Mouse (Mus musculus): ENCODE results near the gene 4932411N23Rik. TPM values are rescaled to one million over a fixed set of nuclear protein-coding genes. Genes with fewer than 3 reads are reported as not detected.
"Not testable (repeated sequence)": the region's sequence is repeated elsewhere in the genome, so short reads cannot be mapped to it uniquely, and the experiment has no call there.

Gene 4932411N23Rik
- not detected in 2 replicates for polyA plus RNA-seq (2014; fragmentation: Nextera tagmentation; extraction: Ambion mirVana)

GRCm38 (mm10) chrX:126815768-126816167 lies at the start of gene 4932411N23Rik:
4932411N23Rik (minus strand) TSS chrX:126815868.
- Histone ChIP-seq H3K4me3 (ENCODE audit: low read depth, low read length) (no peak within 1 kb of the TSS), H3K4me2 (no peak within 1 kb of the TSS), H3K9me3 (replicated peaks; ENCODE audit: control insufficient read depth, low read length) (no peaks in the 10 kb centered on the region), H3K27ac (ENCODE audit: low read depth, low read length) (no peak within 1 kb of the TSS), H3K27me3 (ENCODE audit: control insufficient read depth, insufficient read depth, low read length) (no peaks in the 10 kb centered on the region), H3K9ac (ENCODE audit: low read depth, low read length) (no peak within 1 kb of the TSS), H3K4me1 (ENCODE audit: control insufficient read depth, insufficient read depth, low read length) (no peaks in the 10 kb centered on the region), H3K36me3 (ENCODE audit: control insufficient read depth, insufficient read depth, low read length) (no peaks in the 10 kb centered on the region)
- ATAC-seq (replicated peaks; ENCODE audit: insufficient number of reproducible peaks, low FRiP score, low TSS enrichment): no peak

DNA sequence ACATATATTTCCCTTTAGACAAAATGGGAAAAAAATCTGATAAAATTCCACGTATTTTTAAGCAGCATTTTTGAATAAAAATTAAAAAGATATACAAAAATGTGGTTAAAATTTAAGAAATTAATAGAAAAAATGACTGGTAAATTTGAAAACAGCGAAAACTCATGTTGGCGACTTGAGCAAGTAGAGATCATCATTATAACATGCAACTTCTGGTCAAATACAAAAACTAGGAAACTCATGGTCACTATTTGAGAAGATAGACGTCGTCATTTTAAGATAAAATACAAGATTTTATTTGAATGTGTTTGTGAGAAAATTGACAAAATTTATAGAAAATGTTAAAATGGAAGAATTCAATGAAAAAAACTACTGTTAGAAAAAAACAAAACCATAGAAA lies 35.8 kb downstream of the 4932411N23Rik start:
- H3K27me3 ChIP-seq (ENCODE audit: control insufficient read depth, insufficient read depth, low read length): no peaks in the 10 kb centered on the region
- no peak overlapping the region for H3K4me3 ChIP-seq (ENCODE audit: low read depth, low read length)
- no peaks in the 10 kb centered on the region for H3K9me3 ChIP-seq (replicated peaks; ENCODE audit: control insufficient read depth, low read length)
- H3K27ac ChIP-seq (ENCODE audit: low read depth, low read length): no peak overlapping the region
- WGBS (ENCODE audit: insufficient replicate concordance): 78% methylated on average over 5 of the region's 5 CpGs
- H3K4me2 ChIP-seq: no peak overlapping the region
- ATAC-seq (replicated peaks; ENCODE audit: insufficient number of reproducible peaks, low FRiP score, low TSS enrichment): no peak
- no peaks in the 10 kb centered on the region for H3K36me3 ChIP-seq (ENCODE audit: control insufficient read depth, insufficient read depth, low read length)
- no peak overlapping the region for H3K9ac ChIP-seq (ENCODE audit: low read depth, low read length)
- H3K4me1 ChIP-seq (ENCODE audit: control insufficient read depth, insufficient read depth, low read length): no peaks in the 10 kb centered on the region

- not testable (repeated sequence) for ATAC-seq (replicated peaks; ENCODE audit: insufficient number of reproducible peaks, low FRiP score, low TSS enrichment); H3K4me2 ChIP-seq; H3K4me1 ChIP-seq (ENCODE audit: control insufficient read depth, insufficient read depth, low read length); H3K4me3 ChIP-seq (ENCODE audit: low read depth, low read length); H3K36me3 ChIP-seq (ENCODE audit: control insufficient read depth, insufficient read depth, low read length); H3K9ac ChIP-seq (ENCODE audit: low read depth, low read length); H3K9me3 ChIP-seq (replicated peaks; ENCODE audit: control insufficient read depth, low read length); H3K27ac ChIP-seq (ENCODE audit: low read depth, low read length); H3K27me3 ChIP-seq (ENCODE audit: control insufficient read depth, insufficient read depth, low read length)
- 74% methylated on average over 5 of the region's 6 CpGs for WGBS (ENCODE audit: insufficient replicate concordance)
These were observed 38.0 kb downstream of the 4932411N23Rik start for GRCm38 (mm10) chrX:126777643-126778042.

DNA sequence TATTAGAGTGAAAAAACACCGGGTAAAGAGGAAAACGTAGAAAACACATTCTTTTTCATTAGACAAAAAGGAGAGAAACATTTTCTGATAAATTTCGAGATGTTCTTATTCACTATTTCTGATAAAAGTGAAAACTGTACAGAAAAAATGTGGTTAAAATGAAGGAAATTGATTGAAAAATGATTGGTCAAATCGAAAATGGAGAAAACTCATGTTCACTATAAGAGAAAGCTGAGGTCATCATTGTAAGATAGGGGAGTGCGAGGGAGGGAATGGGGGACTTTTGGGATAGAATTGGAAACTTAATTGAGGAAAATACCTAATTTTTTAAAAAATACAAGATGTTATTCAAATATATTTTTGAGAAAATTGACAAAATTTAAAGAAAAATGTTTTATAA lies 40.8 kb downstream of the 4932411N23Rik start:
- H3K4me3 ChIP-seq (ENCODE audit: low read depth, low read length); H3K4me1 ChIP-seq (ENCODE audit: control insufficient read depth, insufficient read depth, low read length); ATAC-seq (replicated peaks; ENCODE audit: insufficient number of reproducible peaks, low FRiP score, low TSS enrichment); H3K36me3 ChIP-seq (ENCODE audit: control insufficient read depth, insufficient read depth, low read length); H3K27ac ChIP-seq (ENCODE audit: low read depth, low read length); H3K9me3 ChIP-seq (replicated peaks; ENCODE audit: control insufficient read depth, low read length); H3K27me3 ChIP-seq (ENCODE audit: control insufficient read depth, insufficient read depth, low read length); H3K9ac ChIP-seq (ENCODE audit: low read depth, low read length); H3K4me2 ChIP-seq: not testable (repeated sequence)
- 72% methylated on average over 5 of the region's 5 CpGs for WGBS (ENCODE audit: insufficient replicate concordance)

- WGBS (ENCODE audit: insufficient replicate concordance): 70% methylated on average over 5 of the region's 6 CpGs
- not testable (repeated sequence) for H3K36me3 ChIP-seq (ENCODE audit: control insufficient read depth, insufficient read depth, low read length); H3K27ac ChIP-seq (ENCODE audit: low read depth, low read length); ATAC-seq (replicated peaks; ENCODE audit: insufficient number of reproducible peaks, low FRiP score, low TSS enrichment); H3K9me3 ChIP-seq (replicated peaks; ENCODE audit: control insufficient read depth, low read length); H3K4me2 ChIP-seq; H3K27me3 ChIP-seq (ENCODE audit: control insufficient read depth, insufficient read depth, low read length); H3K4me1 ChIP-seq (ENCODE audit: control insufficient read depth, insufficient read depth, low read length); H3K4me3 ChIP-seq (ENCODE audit: low read depth, low read length); H3K9ac ChIP-seq (ENCODE audit: low read depth, low read length)
These were observed 42.2 kb downstream of the 4932411N23Rik start for GRCm38 (mm10) chrX:126773511-126773910.

Other genes starting within 250 kb of the 4932411N23Rik start
- gene Gm382, start 224.1 kb upstream of the 4932411N23Rik start, polyA plus RNA-seq (2014; fragmentation: Nextera tagmentation; extraction: Ambion mirVana): not detected in 2 replicates